Mouse (Mus musculus): Measurements from ENCODE around the gene 4931428F04Rik. TPM values are rescaled to one million over a fixed set of nuclear protein-coding genes. Genes with fewer than 3 reads are reported as not detected.
A peak's percentile ranks its signal among the peaks of the same experiment; 100 is the strongest.

4931428F04Rik gene
- total RNA-seq, 2 experiments from 2014 or later, result 22.3 to 27.9 TPM

DNA sequence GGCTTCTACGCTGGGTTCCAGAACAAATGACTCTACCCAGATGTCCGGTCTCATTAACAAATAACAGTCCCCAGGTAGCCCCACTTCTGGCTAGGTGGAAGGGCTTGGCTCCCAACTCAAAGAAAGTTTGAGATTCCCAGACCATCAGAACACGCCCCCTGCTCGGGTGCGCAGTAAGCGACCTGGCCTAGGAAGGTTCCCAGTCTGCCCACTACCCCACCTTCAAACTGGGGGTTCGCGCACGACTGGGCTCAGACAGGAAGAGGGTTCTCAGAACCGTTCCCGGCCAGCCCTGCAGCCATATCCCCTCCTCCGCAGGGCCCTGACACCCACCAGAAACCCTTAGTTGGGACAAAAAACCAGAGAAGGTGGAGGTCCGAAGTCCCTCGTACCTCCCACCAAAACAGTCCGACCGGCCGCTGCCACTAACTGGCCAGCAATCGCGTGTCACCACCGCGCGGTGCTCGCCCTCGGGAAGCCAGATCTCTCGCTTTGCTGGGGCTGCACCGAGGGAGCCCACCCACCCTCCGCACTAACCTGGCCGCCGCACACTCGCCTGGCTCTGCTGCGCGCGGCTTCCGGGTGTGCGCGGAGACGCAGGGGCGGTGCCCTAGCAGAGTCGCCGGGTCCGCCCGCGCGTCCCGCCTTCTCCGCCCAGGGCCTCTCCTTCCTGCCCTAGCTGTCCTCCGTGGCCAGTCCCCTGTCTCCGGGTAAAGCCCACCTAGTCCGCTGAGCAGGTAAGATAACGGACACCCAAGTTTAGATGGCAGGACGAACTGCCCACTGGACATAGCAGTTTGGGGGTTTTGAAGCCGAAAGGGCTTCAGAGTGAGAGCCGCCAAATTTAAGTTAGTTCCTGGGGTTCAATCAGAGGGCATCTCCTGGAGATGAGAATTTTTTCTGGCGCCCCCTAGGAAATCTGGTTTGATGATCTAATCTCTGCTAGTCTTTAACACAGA lies 25.4 kb downstream of the 4931428F04Rik start, which contains the start of the genes Tradd and Fbxl8:
Gene Tradd (minus strand): TSS at position 586 of the 959 bp plus-strand sequence.
Gene Fbxl8 (plus strand): TSS at position 625 of the 959 bp plus-strand sequence.
- DNase-seq (ENCODE audit: low spot score in 2 of 2), result peak; percentile 34 to 53

GRCm38 (mm10) chr8:105263244-105263912 lies 26.3 kb downstream of the 4931428F04Rik start:
- no peak for DNase-seq (ENCODE audit: low spot score in 2 of 2)

- no peak for DNase-seq (ENCODE audit: low spot score in 2 of 2)
These were observed 28.2 kb downstream of the 4931428F04Rik start for GRCm38 (mm10) chr8:105261326-105261980.

- DNase-seq (ENCODE audit: low spot score in 2 of 2), result no peak
These were observed 29.1 kb downstream of the 4931428F04Rik start for GRCm38 (mm10) chr8:105260371-105261099.

DNA sequence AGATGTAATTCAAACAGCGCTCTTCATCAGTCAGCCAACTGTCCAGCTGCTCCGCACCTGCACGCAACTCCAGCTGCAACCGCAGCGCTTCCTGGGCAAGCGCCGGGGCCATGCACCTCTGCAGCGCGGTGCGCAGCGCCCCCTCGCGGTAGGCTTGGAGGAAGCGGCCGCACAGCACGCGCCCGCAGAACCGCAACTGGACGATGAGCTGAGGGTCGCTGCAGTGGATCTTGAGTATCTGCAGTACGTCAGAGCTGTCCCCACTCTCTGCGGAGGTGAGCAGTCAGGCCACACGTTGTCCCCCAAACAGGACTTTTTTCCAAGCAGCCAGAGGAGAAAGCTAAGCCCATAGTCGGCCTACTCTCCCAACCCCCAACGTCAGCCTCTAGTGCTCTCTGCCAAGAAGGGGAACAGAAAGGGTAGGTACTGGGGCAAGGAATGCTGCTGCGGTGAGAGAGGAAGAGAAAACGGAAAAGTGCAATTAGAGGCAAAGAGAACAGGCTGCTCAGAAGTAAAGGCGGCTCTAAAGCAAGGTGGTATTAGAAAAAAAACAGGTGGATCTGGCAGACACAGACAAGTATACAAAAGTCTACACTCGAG lies 29.8 kb downstream of the 4931428F04Rik start:
- peak; percentile 74 for DNase-seq (ENCODE audit: low spot score in 2 of 2)

GRCm38 (mm10) chr8:105258911-105259720 lies 30.5 kb downstream of the 4931428F04Rik start:
- peak in 1 of 2 experiments; percentile 48 for DNase-seq (ENCODE audit: low spot score in 2 of 2)

DNA sequence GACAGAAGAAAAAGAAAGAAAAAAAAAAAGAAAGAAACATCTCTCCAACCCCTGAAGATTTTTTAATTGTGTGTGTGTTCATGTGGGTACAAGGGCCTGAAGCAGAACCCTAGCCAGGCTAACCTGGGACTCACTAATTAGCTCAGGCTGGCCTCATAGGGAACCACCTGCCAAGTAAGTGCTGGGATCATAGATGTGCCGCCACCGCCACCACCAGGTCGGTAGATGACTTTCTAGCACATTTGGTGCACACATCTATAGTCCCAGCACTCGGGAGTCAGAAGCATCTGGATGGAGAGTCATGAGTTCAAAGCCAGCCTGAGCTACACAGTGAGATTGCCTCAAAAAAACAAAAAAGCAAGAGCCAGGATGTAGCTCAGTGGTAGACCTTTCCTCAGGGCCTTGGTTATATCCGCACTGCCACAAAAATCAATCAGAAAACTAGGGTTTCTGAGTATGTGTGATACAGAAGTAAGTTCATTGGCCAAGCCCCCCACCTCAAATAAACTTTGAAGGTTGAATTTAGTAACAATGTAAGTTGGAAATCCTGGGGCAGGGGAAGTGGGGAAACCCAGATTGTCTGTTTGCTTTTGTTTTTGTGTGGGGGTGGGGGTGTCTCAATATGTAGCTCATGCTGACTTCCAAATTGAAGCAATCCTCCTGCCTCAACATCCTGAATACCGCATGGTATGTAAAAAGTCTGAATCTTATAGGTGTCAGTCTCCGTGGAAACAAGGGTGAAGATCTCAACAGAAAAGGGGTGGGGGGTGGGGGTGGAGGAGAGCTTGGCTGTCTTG lies 32.1 kb downstream of the 4931428F04Rik start:
- DNase-seq (ENCODE audit: low spot score in 2 of 2), result no peak

- no peak for DNase-seq (ENCODE audit: low spot score in 2 of 2)
These were observed 34.7 kb downstream of the 4931428F04Rik start, which contains the start of gene B3gnt9 for GRCm38 (mm10) chr8:105254966-105255350. B3gnt9 (minus strand) TSS chr8:105255153.

DNA sequence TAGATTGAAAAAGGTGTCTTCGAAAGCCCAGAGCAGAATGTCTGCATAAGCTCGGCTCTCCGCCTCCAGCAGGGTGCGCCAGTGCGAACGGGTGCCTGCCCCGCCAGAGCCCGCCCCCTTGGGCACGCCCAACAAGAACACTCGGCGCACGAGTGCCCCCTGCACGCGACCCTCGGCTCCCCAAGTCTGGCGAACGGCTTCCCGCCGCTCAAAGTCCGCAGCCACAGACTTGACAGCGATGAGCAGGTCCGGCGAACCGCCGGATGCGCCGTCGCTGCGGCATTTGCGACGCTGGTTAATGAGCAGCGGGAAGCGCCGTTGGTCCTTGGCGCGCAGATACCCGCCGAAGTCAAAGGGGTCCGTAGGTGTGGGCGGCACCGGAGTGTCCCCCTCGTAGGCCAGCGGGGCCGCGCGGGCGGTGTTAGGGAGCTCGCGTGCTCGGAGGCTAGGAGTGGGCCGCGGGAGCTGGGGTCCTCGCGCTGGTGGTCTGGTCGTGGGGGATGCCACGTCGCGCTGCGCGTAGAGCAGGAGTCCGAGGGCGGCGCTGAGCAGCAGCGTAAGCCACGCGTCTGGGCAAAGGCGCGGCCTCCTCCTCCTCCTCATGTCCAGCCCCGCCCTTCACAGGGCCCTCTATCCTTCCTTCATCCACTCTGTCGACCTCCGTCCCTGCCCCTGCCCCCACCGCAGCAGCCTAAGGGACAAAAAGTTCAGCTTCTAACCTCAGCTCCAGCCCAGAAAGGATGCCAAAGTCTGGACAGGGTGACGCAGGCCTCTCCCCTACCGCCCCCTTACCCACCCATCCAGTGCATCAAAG lies 35.3 kb downstream of the 4931428F04Rik start:
- DNase-seq (ENCODE audit: low spot score in 2 of 2), result peak; percentile 91 to 92

DNA sequence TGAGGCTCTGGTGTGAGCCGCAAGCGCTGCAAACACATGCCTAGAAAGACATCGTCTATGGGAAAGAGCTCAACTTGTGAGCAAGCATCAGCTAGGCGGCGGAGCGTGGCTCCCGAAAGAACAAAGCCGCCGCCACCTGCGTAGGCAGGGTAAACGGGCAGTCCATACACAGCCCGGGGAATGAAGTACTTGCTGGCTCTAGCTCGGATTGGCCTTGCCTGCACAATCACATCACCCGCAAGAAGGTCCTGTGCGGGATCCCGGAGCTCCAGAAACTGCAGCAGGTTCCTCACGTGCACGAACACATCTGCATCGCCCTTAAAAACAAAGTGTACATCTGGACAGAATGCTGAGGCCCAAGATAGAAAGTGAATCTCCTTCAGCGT lies 35.9 kb downstream of the 4931428F04Rik start:
- DNase-seq (ENCODE audit: low spot score in 2 of 2), result no peak

DNA sequence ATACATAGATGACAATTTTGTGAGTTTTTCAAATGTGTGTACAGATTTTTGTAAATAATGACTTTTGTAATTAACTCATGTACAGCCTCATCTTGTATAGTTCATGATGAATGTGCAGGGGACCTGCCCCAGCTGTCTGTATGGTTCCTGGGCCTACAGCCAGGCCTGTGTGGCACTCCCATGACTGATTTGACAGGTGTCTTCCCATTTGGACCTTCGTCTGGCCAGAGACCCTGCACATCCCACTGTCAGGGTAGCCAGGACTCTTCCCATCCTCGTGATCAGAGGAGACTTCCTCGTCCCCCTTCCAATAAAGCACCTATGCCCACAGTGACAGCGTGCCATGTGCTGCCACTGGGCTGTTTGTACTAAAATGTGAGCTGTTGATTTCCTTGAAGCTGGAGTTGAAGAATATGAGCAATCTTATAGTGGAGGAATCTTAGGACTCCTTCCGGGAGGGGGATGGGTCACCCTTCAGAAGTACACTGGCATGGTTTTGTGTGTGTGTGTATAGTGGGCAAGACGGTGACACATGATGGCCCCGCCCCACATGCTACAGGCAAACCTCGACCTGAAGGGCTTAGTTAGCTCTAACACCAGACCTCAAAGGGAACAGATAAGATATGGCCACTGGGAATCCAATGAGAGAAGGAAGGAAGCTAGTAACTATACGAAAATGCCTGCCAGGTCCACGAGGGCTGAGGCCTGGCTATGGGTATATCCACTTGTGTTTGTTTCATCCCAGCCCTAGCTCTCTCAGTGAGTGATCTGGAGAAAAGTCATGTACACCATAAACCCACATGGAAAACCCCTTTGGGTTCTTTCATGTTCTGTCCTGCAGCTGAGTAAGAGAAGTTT lies 36.8 kb downstream of the 4931428F04Rik start:
- DNase-seq (ENCODE audit: low spot score in 2 of 2), result no peak

DNA sequence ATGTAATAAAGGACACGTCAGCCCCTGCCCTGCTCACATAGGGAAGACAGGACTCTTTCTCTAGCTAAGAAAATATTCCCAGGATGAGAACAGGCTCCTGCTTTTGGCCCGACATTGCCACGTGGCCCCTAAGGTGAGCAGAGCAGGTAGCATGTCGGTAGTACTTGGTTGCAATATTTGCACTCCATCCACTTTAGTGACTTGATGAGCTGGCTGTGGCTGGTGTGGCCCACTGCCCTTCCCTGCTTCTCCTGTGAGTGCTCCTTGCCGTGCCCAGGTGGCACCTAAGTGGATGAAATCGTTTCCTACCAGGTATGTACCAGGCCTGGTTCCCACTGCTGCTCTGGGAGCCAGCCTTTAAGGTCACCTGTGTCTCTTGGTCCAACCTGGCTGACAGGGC lies 37.7 kb downstream of the 4931428F04Rik start:
- no peak for DNase-seq (ENCODE audit: low spot score in 2 of 2)

DNA sequence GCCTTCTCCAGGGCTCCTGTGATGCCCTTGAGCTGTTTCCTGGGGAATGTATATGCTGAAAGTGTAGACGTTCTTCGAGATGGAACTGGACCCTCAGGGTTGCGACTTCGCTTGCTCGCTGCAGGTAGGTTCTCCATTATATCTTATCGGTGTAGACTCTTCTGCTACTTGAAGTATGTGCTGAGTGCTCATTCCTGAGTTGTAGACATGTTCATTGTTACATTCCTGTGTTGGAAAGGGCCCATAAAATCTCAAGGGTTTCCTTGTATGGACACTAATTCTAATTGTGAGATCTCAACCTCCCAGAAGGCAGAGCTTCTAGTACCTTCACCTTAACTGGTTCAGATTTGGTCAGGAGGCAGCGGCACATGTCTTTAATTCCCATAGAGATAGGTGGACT lies 48.6 kb downstream of the 4931428F04Rik start:
- no peak for DNase-seq (ENCODE audit: low spot score in 2 of 2)

DNA sequence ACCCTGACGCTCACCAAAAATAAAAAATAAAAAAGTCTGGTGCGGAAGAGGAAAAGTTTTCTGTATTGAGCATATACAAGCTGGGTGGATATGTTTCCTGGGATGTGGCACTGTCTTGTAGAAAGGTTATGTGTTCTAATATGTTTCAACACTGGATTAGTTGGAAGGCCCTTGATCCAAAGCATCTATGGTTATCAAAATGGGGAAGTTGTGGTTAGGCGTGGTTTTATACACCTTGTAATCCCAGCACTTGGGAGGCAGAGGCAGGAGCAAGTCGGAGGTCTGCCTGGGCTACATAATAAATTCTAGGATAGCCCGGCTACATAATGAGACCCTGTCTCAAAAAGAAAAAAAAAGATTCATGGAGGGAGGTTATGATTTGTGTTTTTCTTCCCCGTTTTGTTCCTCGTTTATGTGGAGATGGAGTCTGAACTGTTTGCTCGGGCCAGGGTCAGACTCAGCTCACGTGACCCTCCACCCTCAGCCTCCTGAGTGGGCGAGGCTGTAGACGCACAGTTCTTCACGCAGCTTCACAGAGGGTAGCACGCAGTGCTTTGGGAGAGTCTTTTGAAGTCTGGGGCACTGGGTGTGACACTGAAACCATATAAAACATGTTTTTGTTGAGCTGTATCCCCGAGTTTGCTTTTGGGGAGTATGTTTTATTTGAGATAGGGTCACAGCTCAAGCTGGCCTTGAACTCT lies 52.1 kb downstream of the 4931428F04Rik start:
- no peak for DNase-seq (ENCODE audit: low spot score in 2 of 2)

- DNase-seq (ENCODE audit: low spot score in 2 of 2), result no peak
These were observed 54.5 kb downstream of the 4931428F04Rik start for GRCm38 (mm10) chr8:105235206-105235605.

Data from left cerebral cortex, adult 18-20 months (tissue).